Mouse (Mus musculus) forebrain, embryonic 12.5 days (tissue): ENCODE data around the gene Stk19. TPM values are rescaled to one million over a fixed set of nuclear protein-coding genes. Genes with fewer than 3 reads are reported as not detected.
"Not testable (repeated sequence)": the region's sequence is repeated elsewhere in the genome, so short reads cannot be mapped to it uniquely, and the experiment has no call there.

ENCODE experiments used
- ATAC-seq: fragments of 200-750 bp; cut with Nextera tagmentation; 2 replicates; pipeline ENCODE4 v1.8.0; 2017; ENCODE audit warnings: moderate TSS enrichment; ENCODE audit not compliant: low FRiP score
- H3K27ac ChIP-seq: fragments of 300-500 bp; sonication (generic); 2 replicates; pipeline ENCODE4 v1.5.1; 2016; ENCODE audit warnings: mild to moderate bottlenecking
- H3K27me3 ChIP-seq: fragments of 300-500 bp; sonication (generic); 2 replicates; pipeline ENCODE4 v1.6.1; 2016; ENCODE audit warnings: mild to moderate bottlenecking
- H3K36me3 ChIP-seq: fragments of 300-500 bp; sonication (generic); replicated peaks from 2 replicates; pipeline ENCODE4 v1.6.1; 2016; ENCODE audit warnings: mild to moderate bottlenecking
- H3K4me1 ChIP-seq: fragments of 300-500 bp; sonication (generic); 2 replicates; pipeline ENCODE4 v1.6.1; 2016
- H3K4me2 ChIP-seq: fragments of 300-500 bp; sonication (generic); 2 replicates; pipeline ENCODE4 v1.6.1; 2016; ENCODE audit warnings: mild to moderate bottlenecking, moderate library complexity
- H3K4me3 ChIP-seq: fragments of 300-500 bp; sonication (generic); replicated peaks from 2 replicates; pipeline ENCODE4 v1.5.1; 2016; ENCODE audit warnings: mild to moderate bottlenecking
- H3K9ac ChIP-seq: fragments of 300-500 bp; sonication (generic); 2 replicates; pipeline ENCODE4 v1.6.1; 2016; ENCODE audit warnings: mild to moderate bottlenecking
- H3K9me3 ChIP-seq: fragments of 300-500 bp; sonication (generic); 2 replicates; pipeline ENCODE4 v1.6.1; 2016
- WGBS: fragments of 180-500 bp; shearing (Covaris S2); methylation state at CpG from one replicate; pipeline ENCODE4 v1.1.7; 2016; 5-methylcytosine and 5-hydroxymethylcytosine counted together
- polyA plus RNA-seq: library from polyadenylated mRNA; unstranded; fragments of >200 nt; fragmentation: Nextera tagmentation; extraction: Ambion mirVana; gene quantifications from 2 replicates; pipeline ENCODE4 v1.2.1, GENCODE M21; 2016

Stk19 gene
- polyA plus RNA-seq, 1 experiment from 2014 or later = 28.6 TPM

DNA sequence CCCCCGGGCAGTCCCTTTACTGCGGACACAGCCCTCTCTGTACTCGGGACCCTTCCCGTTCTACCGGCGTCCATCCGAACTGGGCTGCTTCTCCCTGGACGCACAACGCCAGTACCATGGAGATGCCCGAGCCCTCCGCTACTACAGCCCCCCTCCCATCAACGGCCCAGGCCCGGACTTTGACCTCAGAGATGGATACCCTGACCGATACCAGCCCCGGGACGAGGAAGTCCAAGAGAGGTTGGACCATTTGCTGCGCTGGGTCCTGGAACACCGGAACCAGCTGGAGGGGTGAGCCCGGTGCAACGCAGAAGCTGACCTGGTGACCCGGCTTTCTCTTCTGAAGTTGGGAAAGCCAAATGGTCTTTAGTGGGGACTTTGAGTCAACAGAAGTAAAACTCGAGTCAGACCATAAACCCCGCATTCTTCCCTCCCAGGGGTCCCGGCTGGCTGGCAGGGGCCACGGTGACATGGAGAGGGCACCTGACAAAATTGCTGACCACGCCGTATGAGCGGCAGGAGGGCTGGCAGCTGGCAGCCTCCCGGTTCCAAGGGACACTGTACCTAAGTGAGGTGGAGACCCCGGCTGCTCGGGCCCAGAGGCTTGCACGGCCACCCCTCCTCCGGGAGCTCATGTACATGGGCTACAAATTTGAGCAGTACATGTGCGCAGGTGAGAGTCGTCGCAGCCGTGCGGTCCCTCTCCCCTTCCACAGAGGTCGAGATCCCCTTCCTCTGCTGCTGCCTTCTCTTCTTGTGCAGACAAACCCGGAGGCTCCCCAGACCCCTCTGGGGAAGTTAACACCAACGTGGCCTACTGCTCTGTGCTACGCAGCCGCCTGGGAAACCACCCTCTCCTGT lies 949 bp upstream of the Stk19 start:
- H3K4me2 ChIP-seq = peak overlapping the region; percentile 100
- ATAC-seq = peak; percentile 7; the same call in 1 of the 2 replicates
- H3K36me3 ChIP-seq = peaks cover 51% of the 10 kb centered on the region
- 42% methylated on average over 42 of the region's 43 CpGs for WGBS
- H3K4me3 ChIP-seq = peak overlapping the region; percentile 78
- no peaks in the 10 kb centered on the region for H3K27me3 ChIP-seq
- peak overlapping the region; percentile 86 for H3K27ac ChIP-seq
- no peaks in the 10 kb centered on the region for H3K9me3 ChIP-seq
- peaks cover 28% of the 10 kb centered on the region for H3K4me1 ChIP-seq
- H3K9ac ChIP-seq = peak overlapping the region; percentile 78

DNA sequence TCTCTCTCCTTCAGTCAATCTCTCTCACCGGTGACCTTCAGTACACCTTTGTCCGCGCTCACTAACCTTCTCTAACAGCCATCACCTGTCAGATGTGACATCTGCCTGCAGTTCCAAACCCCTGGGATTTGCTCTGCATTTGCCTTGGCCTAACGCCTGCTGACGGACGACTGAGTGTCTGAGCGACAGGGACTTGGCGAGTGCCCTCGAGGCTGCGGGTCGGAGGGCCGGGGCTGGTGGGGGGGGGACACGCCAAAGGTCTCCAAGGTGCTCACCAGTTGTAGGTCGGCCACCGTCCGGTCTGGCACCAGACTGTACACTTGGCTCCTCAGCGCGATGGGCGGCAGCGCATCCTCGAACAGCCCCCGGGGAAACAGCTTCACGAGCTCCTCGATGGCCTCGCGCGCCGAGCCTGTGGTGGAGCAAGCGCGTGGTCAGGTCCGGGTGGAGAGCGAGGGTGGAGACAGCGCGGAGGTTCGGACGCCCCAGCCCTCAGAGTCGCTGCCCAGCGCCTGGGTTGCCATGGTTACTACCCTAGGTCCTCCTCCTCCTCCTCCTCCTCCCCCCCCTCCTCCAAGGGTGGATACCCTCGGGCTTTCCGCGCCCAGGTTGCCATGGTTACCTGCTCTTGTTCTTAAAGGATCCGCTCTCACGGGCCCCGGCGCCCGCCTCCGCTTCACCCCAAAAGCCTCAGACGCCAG lies 440 bp downstream of the Stk19 start:
- H3K9me3 ChIP-seq = no peaks in the 10 kb centered on the region
- peak; percentile 86 for ATAC-seq
- 4% methylated on average over 48 of the region's 48 CpGs for WGBS
- H3K36me3 ChIP-seq = peaks cover 49% of the 10 kb centered on the region
- H3K27me3 ChIP-seq = no peaks in the 10 kb centered on the region
- H3K4me1 ChIP-seq = peaks cover 28% of the 10 kb centered on the region
- H3K4me2 ChIP-seq = peak overlapping the region; percentile 100
- peak overlapping the region; percentile 78 for H3K4me3 ChIP-seq
- peak overlapping the region; percentile 78 for H3K9ac ChIP-seq
- H3K27ac ChIP-seq = peak overlapping the region; percentile 86

DNA sequence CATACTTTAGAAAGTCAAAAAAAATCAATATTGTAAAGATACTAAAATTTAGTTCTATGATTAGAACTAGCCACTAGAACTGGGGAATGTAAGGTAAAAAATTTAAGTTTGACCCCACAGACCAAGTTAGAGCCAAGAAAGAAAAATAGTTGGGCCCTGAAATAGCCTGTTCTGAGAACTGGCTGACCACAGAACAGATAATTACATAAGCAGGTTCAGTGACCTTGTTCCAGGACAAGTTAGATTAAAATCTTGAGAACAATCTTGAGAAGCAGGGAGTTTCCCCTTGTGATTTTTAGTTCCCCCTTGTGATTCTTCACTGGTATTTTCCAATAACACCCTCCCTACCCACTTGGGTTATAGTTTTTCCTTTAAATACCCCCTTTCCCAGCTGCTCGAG lies 6.0 kb downstream of the Stk19 start:
- H3K27ac ChIP-seq, H3K4me1 ChIP-seq, H3K4me3 ChIP-seq, H3K27me3 ChIP-seq, H3K4me2 ChIP-seq, ATAC-seq, H3K9me3 ChIP-seq, H3K9ac ChIP-seq: not testable (repeated sequence)
- 86% methylated on average over 1 of the region's 1 CpGs for WGBS
- H3K36me3 ChIP-seq = peaks cover 65% of the 10 kb centered on the region

DNA sequence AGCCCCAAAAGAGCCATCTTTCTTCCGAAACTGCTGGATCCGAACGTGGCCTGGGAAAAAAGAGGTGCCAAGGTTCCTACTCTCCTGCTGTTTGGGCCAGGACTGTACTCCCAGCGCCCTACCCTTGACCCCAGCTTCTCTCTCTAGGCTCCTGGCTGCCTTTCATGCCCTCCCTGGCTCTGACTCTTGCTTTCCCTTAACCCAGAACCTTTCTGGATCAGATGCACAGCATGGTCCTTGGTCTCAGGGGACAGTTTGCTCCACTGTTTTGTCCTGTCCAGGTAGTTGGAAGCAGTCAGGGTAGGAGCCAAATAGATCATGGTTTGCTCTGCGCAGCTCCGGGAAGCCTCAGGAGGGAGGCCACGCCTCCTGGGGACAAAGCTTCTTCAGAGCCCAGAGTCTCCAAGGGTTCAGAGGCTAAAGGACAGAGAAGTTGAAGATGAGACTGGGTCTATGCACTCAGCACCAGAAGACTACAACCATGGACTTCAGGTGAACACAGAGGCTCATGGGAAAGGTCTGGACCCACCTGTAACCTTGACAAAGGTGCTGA lies 21.9 kb downstream of the Stk19 start:
- Histone ChIP-seq H3K9me3 (no peaks in the 10 kb centered on the region), H3K4me2 (no peak overlapping the region), H3K36me3 (no peaks in the 10 kb centered on the region), H3K4me1 (no peaks in the 10 kb centered on the region), H3K27ac (no peak overlapping the region), H3K4me3 (no peak overlapping the region), H3K27me3 (no peaks in the 10 kb centered on the region), H3K9ac (no peak overlapping the region)
- no peak for ATAC-seq
- 78% methylated on average over 7 of the region's 7 CpGs for WGBS

DNA sequence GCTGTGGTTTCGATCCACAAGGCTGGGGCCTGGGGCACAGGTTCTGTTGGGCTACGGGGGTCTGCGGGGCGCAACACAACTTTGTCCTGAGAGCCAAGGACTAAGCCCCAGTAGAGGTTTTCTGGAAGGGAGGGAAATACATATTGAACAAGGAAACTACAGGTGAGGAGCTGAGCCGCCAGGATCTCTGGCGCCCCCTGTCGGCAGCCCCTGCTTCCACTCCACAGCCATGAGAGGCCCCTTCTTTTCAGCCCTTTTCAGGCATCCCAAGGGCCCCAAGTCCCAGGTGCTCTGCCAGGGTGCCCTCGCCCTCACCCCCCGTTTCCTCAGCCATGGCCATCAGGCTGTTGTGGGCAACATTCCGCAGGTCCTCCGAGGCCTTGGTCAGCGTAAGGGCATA lies 23.0 kb downstream of the Stk19 start:
- WGBS = 66% methylated on average over 12 of the region's 12 CpGs
- not testable (repeated sequence) for H3K27me3 ChIP-seq, ATAC-seq, H3K27ac ChIP-seq, H3K4me1 ChIP-seq, H3K9ac ChIP-seq, H3K4me3 ChIP-seq, H3K4me2 ChIP-seq, H3K9me3 ChIP-seq, H3K36me3 ChIP-seq

DNA sequence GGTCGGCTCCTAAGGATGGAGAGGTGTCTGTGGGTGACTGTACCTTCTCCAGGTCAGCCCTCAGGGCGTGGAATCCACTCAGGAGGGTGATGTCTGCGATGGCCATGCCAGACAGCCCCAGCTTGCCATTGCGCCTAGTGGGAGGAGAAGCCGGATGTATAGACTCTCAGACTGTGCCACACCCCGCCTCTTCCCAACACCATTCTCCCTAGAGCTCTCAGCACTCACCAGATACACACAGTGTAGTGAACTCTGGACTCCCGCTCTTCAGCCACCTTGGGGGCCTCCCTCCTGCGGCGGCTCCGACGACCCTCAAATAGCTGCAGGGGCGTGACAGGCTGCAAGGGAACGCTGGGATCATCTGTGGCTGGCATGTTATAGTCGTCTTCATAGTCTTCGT lies 25.5 kb downstream of the Stk19 start:
- Histone ChIP-seq H3K9me3 (no peaks in the 10 kb centered on the region), H3K27ac (no peak overlapping the region), H3K36me3 (no peaks in the 10 kb centered on the region), H3K9ac (no peak overlapping the region), H3K4me3 (no peak overlapping the region), H3K4me1 (no peaks in the 10 kb centered on the region), H3K4me2 (no peak overlapping the region), H3K27me3 (no peaks in the 10 kb centered on the region)
- no peak for ATAC-seq
- 78% methylated on average over 15 of the region's 15 CpGs for WGBS

DNA sequence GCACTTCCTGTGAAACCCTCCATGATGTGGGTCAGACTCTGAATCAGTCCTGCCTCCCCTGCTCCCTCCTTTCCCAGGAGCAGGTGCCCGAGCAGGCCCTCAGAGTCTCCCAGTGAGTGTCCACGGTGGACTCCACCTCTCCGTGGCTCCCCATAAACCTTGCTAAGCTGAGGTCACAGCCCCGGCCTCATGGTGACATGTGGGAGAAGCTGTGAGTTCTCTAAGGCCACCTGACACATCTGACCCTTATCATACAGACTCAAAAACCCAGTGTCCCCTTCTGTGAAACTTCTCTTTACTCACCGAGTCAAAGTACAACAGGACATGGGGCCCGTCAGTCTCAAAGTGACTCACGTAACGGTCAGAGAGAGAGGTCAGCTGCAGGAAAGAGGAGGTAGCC lies 25.9 kb downstream of the Stk19 start:
- not testable (repeated sequence) for H3K36me3 ChIP-seq, H3K4me3 ChIP-seq, H3K27me3 ChIP-seq, H3K4me1 ChIP-seq, ATAC-seq, H3K9me3 ChIP-seq, H3K27ac ChIP-seq, H3K4me2 ChIP-seq, H3K9ac ChIP-seq
- WGBS = 87% methylated on average over 8 of the region's 8 CpGs

DNA sequence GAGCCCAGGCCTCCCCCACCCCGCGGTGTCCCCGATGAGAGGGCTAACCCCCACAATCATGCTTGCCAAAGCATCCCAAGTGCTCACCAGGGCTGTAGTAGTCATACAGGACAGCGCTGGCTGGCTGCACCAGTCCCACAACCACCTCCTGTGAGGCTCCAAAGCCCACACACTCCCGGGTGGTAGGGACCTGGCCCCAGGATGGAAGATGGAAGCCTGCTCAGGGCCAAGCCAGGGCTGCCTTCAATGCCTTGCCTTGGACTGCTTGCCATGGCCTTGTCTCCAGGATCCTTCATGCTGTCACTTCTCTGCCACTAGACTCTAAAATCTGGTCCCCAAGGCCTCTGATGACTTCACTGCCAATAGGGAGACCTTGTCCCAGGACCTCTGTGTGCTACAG lies 26.3 kb downstream of the Stk19 start:
- not testable (repeated sequence) for H3K27ac ChIP-seq, H3K4me2 ChIP-seq, H3K4me1 ChIP-seq, H3K9ac ChIP-seq, H3K9me3 ChIP-seq, H3K4me3 ChIP-seq, H3K27me3 ChIP-seq, H3K36me3 ChIP-seq, ATAC-seq
- WGBS = 90% methylated on average over 5 of the region's 5 CpGs

DNA sequence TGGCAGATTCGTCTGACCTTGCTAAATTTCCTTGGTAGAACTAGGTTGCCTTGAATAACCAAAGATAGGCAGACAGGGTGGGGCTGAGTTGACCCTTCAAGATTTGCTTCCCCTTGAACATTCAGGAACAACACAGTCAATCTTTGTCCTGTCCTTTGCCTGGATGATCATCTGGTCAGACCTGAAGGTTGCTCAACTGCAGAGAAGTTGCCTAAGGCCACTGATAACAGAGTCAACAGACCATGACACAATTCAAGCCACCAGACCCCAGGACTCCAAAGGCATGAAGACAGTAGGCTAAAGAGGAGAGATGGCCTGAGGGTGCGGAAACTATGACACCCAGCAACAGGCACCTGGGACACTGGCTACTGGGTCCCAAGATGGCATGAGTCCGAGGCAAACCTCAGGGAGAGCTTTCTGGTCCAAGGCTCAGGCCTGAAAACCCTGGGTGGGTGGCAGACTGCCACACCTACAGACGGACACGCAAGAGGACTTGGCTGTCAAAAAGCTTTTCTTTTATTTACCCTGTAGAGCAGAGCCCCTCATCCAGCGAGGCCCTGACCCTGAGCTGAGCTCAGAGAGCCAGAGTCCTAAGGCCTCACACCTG lies 28.0 kb downstream of the Stk19 start:
- no peak overlapping the region for H3K9ac ChIP-seq
- H3K27me3 ChIP-seq = no peaks in the 10 kb centered on the region
- peaks cover 8% of the 10 kb centered on the region for H3K9me3 ChIP-seq
- H3K36me3 ChIP-seq = no peaks in the 10 kb centered on the region
- 81% methylated on average over 6 of the region's 6 CpGs for WGBS
- no peak for ATAC-seq
- no peak overlapping the region for H3K4me3 ChIP-seq
- H3K4me2 ChIP-seq = no peak overlapping the region
- H3K27ac ChIP-seq = no peak overlapping the region
- no peaks in the 10 kb centered on the region for H3K4me1 ChIP-seq

DNA sequence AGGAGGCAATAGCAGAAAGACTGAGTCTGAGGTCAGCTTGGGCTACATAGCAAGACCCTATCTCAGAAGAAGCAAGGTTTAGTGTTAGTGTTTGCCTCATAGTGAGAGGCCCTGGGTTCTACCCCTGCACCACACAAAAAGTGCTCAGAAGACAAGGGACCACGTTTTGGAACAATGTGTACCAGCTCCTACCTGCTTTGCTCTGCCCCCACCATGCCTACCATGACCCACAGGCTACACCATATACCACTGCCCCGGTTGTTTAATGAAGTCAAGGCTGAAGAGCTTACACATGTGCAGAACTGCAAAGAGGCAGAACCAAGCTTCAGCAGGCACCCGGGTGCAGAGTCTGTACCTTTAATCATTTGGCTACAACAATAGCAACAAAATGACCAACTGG lies 29.6 kb downstream of the Stk19 start:
- no peak for ATAC-seq
- Histone ChIP-seq H3K4me3 (no peak overlapping the region), H3K4me2 (no peak overlapping the region), H3K27me3 (no peaks in the 10 kb centered on the region), H3K27ac (no peak overlapping the region), H3K9me3 (peaks cover 8% of the 10 kb centered on the region), H3K9ac (no peak overlapping the region), H3K4me1 (no peaks in the 10 kb centered on the region), H3K36me3 (no peaks in the 10 kb centered on the region)
- WGBS = 65% methylated on average over 3 of the region's 3 CpGs

DNA sequence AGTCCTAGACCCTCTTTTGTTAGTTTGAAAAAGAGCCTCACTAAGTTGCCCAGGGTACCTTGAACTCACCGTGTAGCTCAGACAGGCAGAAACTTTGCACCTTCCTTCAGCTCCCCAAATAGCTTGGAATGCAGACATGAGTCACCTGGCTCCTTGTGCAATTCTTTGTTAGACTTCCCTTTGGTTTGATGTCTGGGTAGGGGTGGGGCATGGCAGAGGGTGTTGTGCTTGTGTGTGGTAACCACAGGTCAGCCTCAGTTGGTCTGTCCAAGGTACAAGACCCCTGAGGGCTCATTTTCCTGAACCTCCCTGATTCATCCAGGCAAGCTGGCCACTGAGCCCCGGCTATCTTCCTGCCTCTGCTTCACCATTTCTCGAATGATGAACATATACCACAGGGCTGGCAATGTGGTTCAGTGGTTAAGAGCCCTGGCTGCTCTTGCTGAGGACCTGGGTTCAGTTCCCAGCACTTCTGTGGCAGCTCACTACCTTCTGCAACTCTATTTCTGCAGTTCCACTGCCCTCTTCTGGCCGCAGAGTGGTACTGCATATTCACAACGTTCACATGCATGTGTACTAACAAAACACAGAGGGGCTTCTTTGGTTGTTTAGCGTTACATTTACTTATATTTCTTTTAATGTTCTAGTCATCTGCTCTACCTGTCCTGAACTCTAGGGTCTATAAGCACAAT lies 31.7 kb downstream of the Stk19 start:
- WGBS = 73% methylated on average over 6 of the region's 6 CpGs
- no peak overlapping the region for H3K27ac ChIP-seq
- H3K9me3 ChIP-seq = peaks cover 8% of the 10 kb centered on the region
- no peak overlapping the region for H3K4me3 ChIP-seq
- H3K4me2 ChIP-seq = no peak overlapping the region
- ATAC-seq = no peak
- H3K4me1 ChIP-seq = no peaks in the 10 kb centered on the region
- no peak overlapping the region for H3K9ac ChIP-seq
- no peaks in the 10 kb centered on the region for H3K36me3 ChIP-seq
- no peaks in the 10 kb centered on the region for H3K27me3 ChIP-seq

DNA sequence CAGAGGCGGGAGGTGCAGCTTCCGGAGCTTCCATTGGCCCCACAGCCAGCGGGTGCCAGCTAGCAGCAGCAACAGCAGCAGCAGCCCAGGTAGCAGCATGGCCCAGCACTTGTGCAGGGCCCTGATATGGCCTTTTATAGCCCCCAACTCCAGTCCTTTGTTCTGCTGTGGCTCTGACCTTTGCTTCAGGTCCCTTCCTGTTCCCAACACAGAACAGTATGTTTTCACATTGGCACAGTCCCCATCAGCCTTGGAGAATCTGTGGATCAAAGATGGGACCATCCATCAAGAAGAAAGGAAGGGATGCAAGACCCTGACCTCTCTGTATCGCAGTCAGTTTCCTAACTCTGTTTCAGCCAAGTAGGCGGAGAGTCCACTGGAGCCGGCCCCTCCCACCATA lies 32.4 kb downstream of the Stk19 start, which contains the start of gene Cyp21a1:
TSS of gene Cyp21a1 (minus strand) at position 261 of the 400 bp plus-strand sequence.
- H3K9ac ChIP-seq, H3K9me3 ChIP-seq, ATAC-seq, H3K4me1 ChIP-seq, H3K4me3 ChIP-seq, H3K36me3 ChIP-seq, H3K27ac ChIP-seq, H3K27me3 ChIP-seq, H3K4me2 ChIP-seq: not testable (repeated sequence)
- 84% methylated on average over 4 of the region's 6 CpGs for WGBS
